Mouse (Mus musculus) T-cell, adult 2 months (primary cell): ENCODE measurements around the gene Il2rg.

Experiments used
- DNase-seq: peaks from one replicate; pipeline ENCODE4 v3.0.0; 2022; ENCODE audit warnings: low spot score

Il2rg gene

DNA sequence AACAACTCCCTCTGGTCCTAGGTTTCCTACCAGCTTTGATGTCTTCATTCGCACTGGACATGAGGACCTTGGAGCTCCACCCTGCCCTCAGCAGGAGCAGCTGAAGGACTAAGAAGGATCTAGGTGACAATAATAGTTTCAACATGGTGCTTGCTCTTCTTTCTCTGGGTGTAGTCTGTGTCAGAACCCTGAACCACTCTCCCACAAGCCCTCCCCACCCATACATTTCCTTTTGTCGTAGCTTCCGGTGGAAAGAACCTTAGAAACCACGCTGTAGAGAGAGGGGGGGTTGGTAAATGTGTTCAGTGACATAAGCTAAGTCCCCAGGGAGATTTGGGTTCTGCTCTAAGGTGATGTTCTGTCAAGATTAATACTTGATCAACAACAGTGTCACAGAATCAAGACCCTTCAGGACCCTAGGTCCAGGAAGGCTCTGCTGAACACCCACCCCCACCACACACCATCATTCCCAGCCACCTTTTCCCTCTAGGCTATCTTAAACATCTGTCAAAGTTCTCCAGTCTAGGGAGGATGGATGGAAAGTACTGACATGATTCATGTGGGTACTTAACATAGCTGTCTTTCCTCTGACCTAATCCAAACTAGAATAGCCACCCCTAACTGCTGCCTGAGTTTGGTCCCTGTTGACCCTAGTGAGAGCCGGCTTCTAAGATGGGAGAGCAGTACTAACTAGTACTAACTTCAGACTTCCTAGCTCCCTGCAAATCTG, at the start of gene Il2rg:
Gene Il2rg, minus strand, starts transcription at position 231 of the 730 bp plus-strand sequence.
- peak; percentile 86 for DNase-seq

- no peak for DNase-seq
These were observed 45.7 kb upstream of the Il2rg start for GRCm38 (mm10) chrX:101313625-101314359.

- no peak for DNase-seq
These were observed 41.2 kb upstream of the Il2rg start for GRCm38 (mm10) chrX:101309299-101309698.

- DNase-seq = no peak
These were observed 36.6 kb upstream of the Il2rg start for GRCm38 (mm10) chrX:101304646-101305045.

- no peak for DNase-seq
These were observed 33.6 kb upstream of the Il2rg start for GRCm38 (mm10) chrX:101301654-101302053.

- no peak for DNase-seq
These were observed 32.5 kb upstream of the Il2rg start for GRCm38 (mm10) chrX:101300427-101301030.

DNA sequence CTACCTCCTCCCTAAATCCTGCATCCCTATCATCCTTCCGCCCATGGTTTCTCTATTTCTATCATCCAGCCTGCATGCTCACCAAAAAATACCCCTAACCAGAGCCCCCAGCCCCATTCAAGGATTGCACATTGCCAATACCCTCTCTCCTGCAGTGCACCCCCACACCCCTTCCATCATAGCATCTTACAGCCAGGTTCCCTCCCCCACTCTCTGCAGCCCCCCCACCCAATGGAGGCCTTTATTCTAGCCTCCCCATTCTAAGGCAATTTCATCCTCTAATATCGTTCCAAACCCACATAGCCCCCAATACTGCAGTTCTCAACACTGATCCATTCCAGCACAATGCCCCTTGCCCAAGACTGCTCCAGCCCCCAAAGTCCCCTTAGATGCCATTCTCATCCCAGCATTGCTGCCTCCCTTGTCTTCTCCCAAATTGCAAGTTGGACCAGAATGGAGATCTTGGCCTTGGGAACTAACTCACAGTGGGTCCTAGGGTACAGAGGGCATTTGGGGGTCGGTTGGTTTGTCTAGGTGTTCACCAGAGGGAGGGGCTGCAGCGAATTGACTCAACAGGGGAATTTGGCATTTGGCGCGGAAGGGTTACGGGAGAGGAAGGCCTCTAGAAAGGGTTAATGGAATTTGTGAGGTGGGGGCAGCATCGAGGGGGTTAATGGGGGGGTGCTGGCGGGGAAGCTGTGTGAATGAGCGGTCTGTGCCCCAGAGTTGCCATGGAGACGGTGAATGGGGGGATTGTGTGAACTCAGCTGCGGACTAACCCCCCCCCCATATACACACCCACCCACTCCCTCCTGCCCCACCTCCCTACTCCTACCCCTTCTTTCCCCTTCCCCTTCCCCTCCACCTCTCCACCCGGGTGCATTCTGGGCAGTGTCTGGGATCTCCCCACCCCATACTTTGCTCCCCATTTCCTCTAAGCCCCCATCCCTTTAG, 31.7 kb upstream of the Il2rg start:
- no peak for DNase-seq

- no peak for DNase-seq
These were observed 31.0 kb upstream of the Il2rg start, which contains the start of gene Nlgn3 for GRCm38 (mm10) chrX:101299055-101299454. Nlgn3 (plus strand) TSS chrX:101299168.

GRCm38 (mm10) chrX:101290111-101290510, 22.1 kb upstream of the Il2rg start:
- no peak for DNase-seq

DNA sequence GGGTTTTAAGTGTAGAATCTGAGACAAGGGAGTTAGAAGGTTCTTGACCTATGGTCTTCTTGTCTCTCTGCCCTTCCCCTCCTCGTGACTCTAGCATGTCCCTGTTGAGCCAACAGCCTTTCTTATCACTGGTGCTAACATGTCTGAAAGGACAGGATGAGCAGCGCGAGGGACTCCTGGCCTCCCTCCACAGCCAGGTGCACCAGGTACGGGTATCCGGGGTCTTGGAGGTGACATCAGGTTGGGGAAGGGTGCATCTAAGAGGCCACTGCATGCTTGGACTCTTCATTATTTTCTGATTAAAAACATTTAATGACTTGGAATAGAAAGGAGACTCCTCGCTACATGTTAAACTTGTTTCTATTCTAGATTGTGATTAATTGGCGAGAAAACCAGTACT, 21.0 kb upstream of the Il2rg start:
- DNase-seq = no peak

GRCm38 (mm10) chrX:101288432-101288831, 20.4 kb upstream of the Il2rg start:
- no peak for DNase-seq

- no peak for DNase-seq
These were observed 19.5 kb upstream of the Il2rg start for GRCm38 (mm10) chrX:101287543-101287942.

- no peak for DNase-seq
These were observed 18.1 kb upstream of the Il2rg start for GRCm38 (mm10) chrX:101285953-101286670.

GRCm38 (mm10) chrX:101285534-101285933, 17.5 kb upstream of the Il2rg start:
- DNase-seq = peak; percentile 70

- DNase-seq = no peak
These were observed 14.8 kb upstream of the Il2rg start for GRCm38 (mm10) chrX:101282813-101283212.

DNA sequence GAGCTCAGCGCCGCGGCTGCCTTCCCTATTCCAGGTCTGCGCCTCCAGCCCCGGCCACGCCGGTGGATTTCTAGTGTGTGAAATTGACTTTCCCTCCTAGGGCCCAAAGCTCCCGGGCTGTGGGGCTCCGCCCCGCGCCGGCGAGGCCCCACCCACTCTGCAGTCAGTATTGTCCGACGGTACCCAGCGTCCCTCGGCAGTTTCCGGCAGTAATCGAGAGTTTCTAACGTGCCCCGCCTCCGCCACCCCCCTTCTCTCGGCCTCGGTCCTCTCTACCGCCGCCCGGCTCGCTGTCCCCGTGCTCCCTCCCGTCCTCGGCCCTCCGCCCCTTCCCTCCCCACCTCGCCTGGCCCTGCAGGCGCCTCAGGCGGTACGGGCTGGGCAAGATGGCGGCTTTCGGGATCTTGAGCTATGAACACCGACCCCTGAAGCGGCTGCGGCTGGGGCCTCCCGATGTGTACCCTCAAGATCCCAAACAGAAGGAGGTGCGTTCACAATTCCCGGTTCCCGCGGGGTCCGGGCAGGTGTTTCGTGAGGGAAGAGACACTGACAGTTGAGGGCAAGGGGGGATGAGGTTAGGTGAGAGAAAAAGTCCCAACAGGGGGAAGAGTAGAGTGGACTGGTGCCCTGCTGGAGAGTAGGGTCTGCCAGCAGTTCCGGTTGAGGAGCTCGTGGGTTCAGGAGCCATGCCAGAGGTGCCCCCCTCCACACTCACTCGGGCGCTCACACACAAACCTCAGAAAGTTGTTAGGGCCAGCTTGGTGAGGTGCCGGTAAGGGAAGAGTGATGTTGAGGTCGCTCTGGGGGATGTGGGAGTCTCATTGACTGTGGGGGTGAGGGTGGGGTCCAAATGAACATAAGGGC, 6.1 kb upstream of the Il2rg start, which contains the start of gene Med12:
Gene Med12, plus strand, starts transcription at position 156 of the 864 bp plus-strand sequence.
- DNase-seq = peak; percentile 87

- peak; percentile 41 for DNase-seq
These were observed 5.4 kb upstream of the Il2rg start for GRCm38 (mm10) chrX:101273410-101273809.

DNA sequence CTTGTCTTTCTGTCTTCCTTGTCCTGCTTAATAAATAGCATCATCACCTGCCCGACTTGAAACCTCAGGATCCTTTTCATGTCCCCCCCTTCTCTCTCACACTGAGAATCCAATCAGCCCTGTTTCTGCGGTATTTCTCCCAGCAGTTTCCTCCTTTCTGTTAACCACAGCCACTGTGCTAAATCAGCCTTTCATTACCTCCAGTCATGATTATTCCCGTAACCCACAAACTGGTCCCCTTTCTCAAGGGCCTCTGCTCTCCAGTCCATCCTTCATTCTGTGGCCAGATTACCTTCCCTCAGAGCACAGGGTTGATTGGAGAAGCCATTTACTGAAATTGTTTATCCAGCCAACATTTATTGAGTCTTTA, 685 bp upstream of the Il2rg start, which contains the start of gene Gm20489:
Gene Gm20489, minus strand, starts transcription at position 269 of the 370 bp plus-strand sequence.
- DNase-seq = no peak

- DNase-seq = no peak
These were observed 1.4 kb downstream of the Il2rg start for GRCm38 (mm10) chrX:101266631-101267030.

DNA sequence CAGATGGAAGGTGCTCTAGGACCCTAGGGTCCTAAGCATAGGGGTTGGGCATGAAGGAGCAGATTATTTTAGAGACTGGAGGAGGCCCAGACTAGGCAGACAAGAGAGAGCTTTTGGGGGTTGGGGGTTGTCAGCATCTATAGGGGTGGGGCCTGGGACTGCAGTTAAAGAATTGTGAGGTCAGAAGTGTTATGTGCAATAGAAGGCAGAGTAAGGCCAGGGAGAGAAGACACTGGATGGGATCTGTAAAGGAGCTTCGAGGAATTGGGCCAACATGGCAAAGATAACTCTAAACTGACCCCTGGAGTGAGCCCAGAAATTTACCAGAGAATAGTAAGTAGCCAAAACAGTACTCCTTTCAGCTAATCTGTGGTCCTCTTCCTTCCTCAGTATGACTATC, 4.2 kb downstream of the Il2rg start, which contains the start of gene Gm614:
Gene Gm614, minus strand, starts transcription at position 101 of the 400 bp plus-strand sequence.
- DNase-seq = no peak
